Mouse (Mus musculus): Measurements from ENCODE around the gene Ccdc73. TPM values are rescaled to one million over a fixed set of nuclear protein-coding genes. Genes with fewer than 3 reads are reported as not detected.
A peak's percentile ranks its signal among the peaks of the same experiment; 100 is the strongest.

Gene Ccdc73
- polyA plus RNA-seq, 1 experiment = 1.1 TPM

- DNase-seq (ENCODE audit: low read depth in 1 of 2, low spot score in 2 of 2) = no peak
- no peaks in the 10 kb centered on the region for H3K27me3 ChIP-seq (ENCODE audit: control insufficient read depth, insufficient read depth, low read length)
- no peak overlapping the region for H3K4me3 ChIP-seq (ENCODE audit: extremely low read depth, insufficient read depth, insufficient read length)
- 90% methylated on average over 11 of the region's 11 CpGs for WGBS
- H3K4me1 ChIP-seq (ENCODE audit: control insufficient read depth, insufficient read depth, insufficient read length) = no peaks in the 10 kb centered on the region; the same call in 1 of the 2 replicates
- H3K27ac ChIP-seq (ENCODE audit: insufficient read depth, low read length) = no peak overlapping the region
- TF ChIP-seq POLR2A (IDR thresholded peaks at IDR 0.05; ENCODE audit: low read depth, low read length) (no peak), CTCF (IDR thresholded peaks at IDR 0.05; ENCODE audit: extremely low read depth, insufficient read depth, insufficient read length, insufficient replicate concordance) (no peak)
- no peaks in the 10 kb centered on the region for H3K36me3 ChIP-seq (ENCODE audit: control insufficient read depth, insufficient read depth, low read length)
These were observed 168.4 kb downstream of the Ccdc73 start for GRCm38 (mm10) chr2:105035985-105036384.

GRCm38 (mm10) chr2:105036401-105037070 lies 168.9 kb downstream of the Ccdc73 start:
- TF ChIP-seq POLR2A (IDR thresholded peaks at IDR 0.05; ENCODE audit: low read depth, low read length) = no peak
- no peak for TF ChIP-seq CTCF (IDR thresholded peaks at IDR 0.05; ENCODE audit: extremely low read depth, insufficient read depth, insufficient read length, insufficient replicate concordance)
- no peak overlapping the region for H3K4me3 ChIP-seq (ENCODE audit: extremely low read depth, insufficient read depth, insufficient read length)
- H3K27me3 ChIP-seq (ENCODE audit: control insufficient read depth, insufficient read depth, low read length) = no peaks in the 10 kb centered on the region
- DNase-seq (ENCODE audit: low read depth in 1 of 2, low spot score in 2 of 2) = no peak
- H3K36me3 ChIP-seq (ENCODE audit: control insufficient read depth, insufficient read depth, low read length) = no peaks in the 10 kb centered on the region
- no peaks in the 10 kb centered on the region; the same call in 1 of the 2 replicates for H3K4me1 ChIP-seq (ENCODE audit: control insufficient read depth, insufficient read depth, insufficient read length)
- WGBS = 82% methylated on average over 11 of the region's 11 CpGs
- no peak overlapping the region for H3K27ac ChIP-seq (ENCODE audit: insufficient read depth, low read length)

- no peaks in the 10 kb centered on the region; the same call in 1 of the 2 replicates for H3K4me1 ChIP-seq (ENCODE audit: control insufficient read depth, insufficient read depth, insufficient read length)
- no peak overlapping the region for H3K27ac ChIP-seq (ENCODE audit: insufficient read depth, low read length)
These were observed 170.5 kb downstream of the Ccdc73 start for GRCm38 (mm10) chr2:105037956-105038569.

GRCm38 (mm10) chr2:105038879-105039278 lies 171.3 kb downstream of the Ccdc73 start:
- DNase-seq (ENCODE audit: low read depth in 1 of 2, low spot score in 2 of 2) = no peak
- H3K27me3 ChIP-seq (ENCODE audit: control insufficient read depth, insufficient read depth, low read length) = no peaks in the 10 kb centered on the region
- TF ChIP-seq POLR2A (IDR thresholded peaks at IDR 0.05; ENCODE audit: low read depth, low read length) (no peak), CTCF (IDR thresholded peaks at IDR 0.05; ENCODE audit: extremely low read depth, insufficient read depth, insufficient read length, insufficient replicate concordance) (no peak)
- H3K4me3 ChIP-seq (ENCODE audit: extremely low read depth, insufficient read depth, insufficient read length) = no peak overlapping the region
- H3K36me3 ChIP-seq (ENCODE audit: control insufficient read depth, insufficient read depth, low read length) = no peaks in the 10 kb centered on the region
- 91% methylated on average over 5 of the region's 5 CpGs for WGBS
- H3K4me1 ChIP-seq (ENCODE audit: control insufficient read depth, insufficient read depth, insufficient read length) = no peaks in the 10 kb centered on the region; the same call in 1 of the 2 replicates
- no peak overlapping the region for H3K27ac ChIP-seq (ENCODE audit: insufficient read depth, low read length)

More at GRCm38 (mm10) chr2:105037956-105038569, 170.5 kb downstream of the Ccdc73 start:
- Histone ChIP-seq H3K27me3 (ENCODE audit: control insufficient read depth, insufficient read depth, low read length) (no peaks in the 10 kb centered on the region), H3K36me3 (ENCODE audit: control insufficient read depth, insufficient read depth, low read length) (no peaks in the 10 kb centered on the region), H3K4me3 (ENCODE audit: extremely low read depth, insufficient read depth, insufficient read length) (no peak overlapping the region)
- TF ChIP-seq POLR2A (IDR thresholded peaks at IDR 0.05; ENCODE audit: low read depth, low read length) = no peak
- no peak for DNase-seq (ENCODE audit: low read depth in 1 of 2, low spot score in 2 of 2)
- whole genome bisulfite sequencing = 72% methylated on average over 7 of the region's 7 CpGs

GRCm38 (mm10) chr2:105040859-105041258 lies 173.3 kb downstream of the Ccdc73 start:
- no peaks in the 10 kb centered on the region for H3K27me3 ChIP-seq (ENCODE audit: control insufficient read depth, insufficient read depth, low read length)
- H3K27ac ChIP-seq (ENCODE audit: insufficient read depth, low read length) = peak overlapping the region; percentile 29; the same call in 1 of the 2 replicates
- H3K4me1 ChIP-seq (ENCODE audit: control insufficient read depth, insufficient read depth, insufficient read length) = no peaks in the 10 kb centered on the region; the same call in 1 of the 2 replicates
- no peaks in the 10 kb centered on the region for H3K36me3 ChIP-seq (ENCODE audit: control insufficient read depth, insufficient read depth, low read length)
- no peak overlapping the region for H3K4me3 ChIP-seq (ENCODE audit: extremely low read depth, insufficient read depth, insufficient read length)
- no peak for DNase-seq (ENCODE audit: low read depth in 1 of 2, low spot score in 2 of 2)
- no peak for TF ChIP-seq POLR2A (IDR thresholded peaks at IDR 0.05; ENCODE audit: low read depth, low read length)
- TF ChIP-seq CTCF (IDR thresholded peaks at IDR 0.05; ENCODE audit: extremely low read depth, insufficient read depth, insufficient read length, insufficient replicate concordance) = no peak
- 82% methylated on average over 4 of the region's 4 CpGs for WGBS

GRCm38 (mm10) chr2:105043152-105043551 lies 175.5 kb downstream of the Ccdc73 start:
- no peak overlapping the region for H3K27ac ChIP-seq (ENCODE audit: insufficient read depth, low read length)
- H3K4me1 ChIP-seq (ENCODE audit: control insufficient read depth, insufficient read depth, insufficient read length) = no peaks in the 10 kb centered on the region; the same call in 1 of the 2 replicates
- H3K36me3 ChIP-seq (ENCODE audit: control insufficient read depth, insufficient read depth, low read length) = no peaks in the 10 kb centered on the region
- H3K4me3 ChIP-seq (ENCODE audit: extremely low read depth, insufficient read depth, insufficient read length) = no peak overlapping the region
- TF ChIP-seq POLR2A (IDR thresholded peaks at IDR 0.05; ENCODE audit: low read depth, low read length) (no peak), CTCF (IDR thresholded peaks at IDR 0.05; ENCODE audit: extremely low read depth, insufficient read depth, insufficient read length, insufficient replicate concordance) (no peak)
- 26% methylated on average over 4 of the region's 4 CpGs for WGBS
- no peaks in the 10 kb centered on the region for H3K27me3 ChIP-seq (ENCODE audit: control insufficient read depth, insufficient read depth, low read length)
- DNase-seq (ENCODE audit: low read depth in 1 of 2, low spot score in 2 of 2) = no peak

- 89% methylated on average over 1 of the region's 1 CpGs for WGBS
- H3K27me3 ChIP-seq (ENCODE audit: control insufficient read depth, insufficient read depth, low read length) = no peaks in the 10 kb centered on the region; the same call in 1 of the 2 replicates
- no peak for TF ChIP-seq POLR2A (IDR thresholded peaks at IDR 0.05; ENCODE audit: low read depth, low read length)
- no peak for TF ChIP-seq CTCF (IDR thresholded peaks at IDR 0.05; ENCODE audit: extremely low read depth, insufficient read depth, insufficient read length, insufficient replicate concordance)
These were observed 180.7 kb downstream of the Ccdc73 start for GRCm38 (mm10) chr2:105048301-105048700.

More at GRCm38 (mm10) chr2:105048301-105048700, 180.7 kb downstream of the Ccdc73 start:
- Histone ChIP-seq H3K36me3 (ENCODE audit: control insufficient read depth, insufficient read depth, low read length) (no peaks in the 10 kb centered on the region), H3K27ac (ENCODE audit: insufficient read depth, low read length) (no peak overlapping the region), H3K4me1 (ENCODE audit: control insufficient read depth, insufficient read depth, insufficient read length) (no peaks in the 10 kb centered on the region), H3K4me3 (ENCODE audit: extremely low read depth, insufficient read depth, insufficient read length) (no peak overlapping the region)
- no peak for DNase-seq (ENCODE audit: low read depth in 1 of 2, low spot score in 2 of 2)

Measured in spleen, adult 2 months (tissue).